Comparison of ENCODE assay signal across 12 mouse cellular contexts in the genomic region with DNA sequence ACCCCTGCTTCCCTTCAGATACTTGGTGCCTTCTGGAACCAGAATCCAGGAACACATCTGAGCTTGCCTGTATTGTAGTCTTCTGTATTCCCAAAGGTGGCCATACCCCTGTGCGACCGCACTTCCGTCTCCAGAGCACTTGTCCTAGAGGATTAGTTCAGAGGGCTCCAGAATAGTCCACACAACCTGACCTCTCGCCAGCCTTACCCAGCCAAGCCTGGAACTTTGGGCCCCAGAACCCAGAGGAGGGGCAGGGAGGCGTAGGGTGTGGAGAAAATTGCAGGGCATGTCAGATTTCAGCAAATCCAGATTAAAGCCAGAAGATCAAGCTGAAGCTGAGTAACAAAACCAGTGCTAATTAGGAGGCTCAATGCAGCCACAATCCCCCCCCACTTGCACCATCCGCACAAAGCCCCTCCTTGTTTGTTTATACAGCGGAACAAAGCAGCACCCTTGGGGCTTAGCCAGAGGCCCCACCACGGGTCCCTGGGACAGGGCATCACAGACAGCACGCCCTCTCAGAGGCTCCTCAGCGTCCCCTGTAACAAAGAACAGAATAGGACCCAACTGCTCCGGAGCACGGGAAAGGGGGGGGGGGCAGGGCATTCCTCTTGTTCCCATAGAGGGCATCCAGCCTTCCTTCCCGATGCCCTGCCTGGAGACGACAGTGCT. TPM values are rescaled to one million over a fixed set of nuclear protein-coding genes. Genes with fewer than 3 reads are reported as not detected.
A peak's percentile ranks its signal among the peaks of the same experiment; 100 is the strongest.
DNase-seq lines count a peak whose midpoint lies in the region; ATAC-seq lines count a peak whose summit lies in the region.
"Had no signal": no experiment of that assay in that cellular context is flagged by ENCODE, and none has a peak within 500 bp of the region (broad histone marks: within the 10 kb centered on the region; RNA-seq: fewer than 3 reads in every experiment).

No protein-coding gene starts in this region.

- no peak overlapping the region for H3K9ac ChIP-seq in embryonic facial prominence, embryonic 12.5 days
- no peak overlapping the region for H3K9ac ChIP-seq in hindbrain, embryonic 11.5 days (ENCODE audit: low read depth, low read length)
- peak overlapping the region; percentile 28; the same call in 1 of the 2 replicates for H3K9ac ChIP-seq in midbrain, embryonic 13.5 days (replicated peaks)
- H3K9ac ChIP-seq: limb, embryonic 15.5 days had no signal

- H3K9me3 ChIP-seq in embryonic facial prominence, embryonic 12.5 days: peaks cover 7% of the 10 kb centered on the region
- no peaks in the 10 kb centered on the region for H3K9me3 ChIP-seq in hindbrain, embryonic 11.5 days (ENCODE audit: control insufficient read depth, low read length)
- 0 out of 2 replicates have a peak, but pooled peaks cover 7% of the 10 kb centered on the region for H3K9me3 ChIP-seq in midbrain, embryonic 13.5 days

- WGBS in embryonic facial prominence, embryonic 12.5 days: 14% methylated on average over 14 of the region's 14 CpGs
- 18% methylated on average over 14 of the region's 14 CpGs for WGBS in hindbrain, embryonic 11.5 days
- WGBS in midbrain, embryonic 13.5 days: 4% methylated on average over 14 of the region's 14 CpGs

- no peaks in the 10 kb centered on the region for H3K36me3 ChIP-seq in embryonic facial prominence, embryonic 12.5 days
- H3K36me3 ChIP-seq in hindbrain, embryonic 11.5 days (ENCODE audit: control insufficient read depth, insufficient read depth, low read length): no peaks in the 10 kb centered on the region
- H3K36me3 ChIP-seq in midbrain, embryonic 13.5 days: no peaks in the 10 kb centered on the region
- H3K36me3 ChIP-seq: limb, embryonic 15.5 days had no signal

- no peak overlapping the region for H3K27ac ChIP-seq in embryonic facial prominence, embryonic 12.5 days
- peak overlapping the region; percentile 24; the same call in 1 of the 2 replicates for H3K27ac ChIP-seq in hindbrain, embryonic 11.5 days (ENCODE audit: low read depth, low read length)
- peak overlapping the region; percentile 32 for H3K27ac ChIP-seq in midbrain, embryonic 13.5 days
- H3K27ac ChIP-seq: limb, embryonic 15.5 days had no signal

- no peak for ATAC-seq in embryonic facial prominence, embryonic 12.5 days (ENCODE audit: insufficient number of reproducible peaks, insufficient read depth, low FRiP score, low TSS enrichment)
- ATAC-seq in hindbrain, embryonic 11.5 days (ENCODE audit: low FRiP score): peak; percentile 84
- ATAC-seq in midbrain, embryonic 13.5 days: peak; percentile 89
- ATAC-seq in erythroid progenitor cell, adult 5-6 weeks (replicated peaks; ENCODE audit: low FRiP score, poor library complexity, severe bottlenecking): no peak

- DNase-seq in brain, adult 2 months (ENCODE audit: low read depth, low spot score): peak; percentile 74
- DNase-seq in hindbrain, embryonic 11.5 days (ENCODE audit: low spot score): peak; percentile 57
- no peak for DNase-seq in left cerebral cortex, adult 18-20 months (ENCODE audit: low spot score in 2 of 2)
- DNase-seq in lung, postnatal 10 days: no peak
- no peak for DNase-seq in left cerebral cortex, adult 8-10 months (ENCODE audit: low spot score in 2 of 2)
- DNase-seq: cerebellum, adult 8-10 months; kidney, adult 18-20 months had no signal

- H3K4me1 ChIP-seq in embryonic facial prominence, embryonic 12.5 days: peaks cover 22% of the 10 kb centered on the region
- peaks cover 6% of the 10 kb centered on the region for H3K4me1 ChIP-seq in hindbrain, embryonic 11.5 days (replicated peaks; ENCODE audit: control insufficient read depth, insufficient read depth, low read length)
- H3K4me1 ChIP-seq in midbrain, embryonic 13.5 days (replicated peaks): peaks cover 35% of the 10 kb centered on the region

- peaks cover 12% of the 10 kb centered on the region for H3K27me3 ChIP-seq in embryonic facial prominence, embryonic 12.5 days
- H3K27me3 ChIP-seq in hindbrain, embryonic 11.5 days (ENCODE audit: control insufficient read depth, insufficient read depth, low read length): 0 out of 2 replicates have a peak, but pooled peaks cover 3% of the 10 kb centered on the region
- H3K27me3 ChIP-seq in midbrain, embryonic 13.5 days: peaks cover 29% of the 10 kb centered on the region
- H3K27me3 ChIP-seq: limb, embryonic 15.5 days had no signal

- H3K4me2 ChIP-seq in embryonic facial prominence, embryonic 12.5 days (replicated peaks): peak overlapping the region; percentile 16; the same call in 1 of the 2 replicates
- H3K4me2 ChIP-seq in hindbrain, embryonic 11.5 days (replicated peaks; ENCODE audit: low read depth, low read length): no peak overlapping the region
- peak overlapping the region; percentile 32 for H3K4me2 ChIP-seq in midbrain, embryonic 13.5 days (replicated peaks)
- H3K4me2 ChIP-seq: limb, embryonic 15.5 days had no signal

- H3K4me3 ChIP-seq in embryonic facial prominence, embryonic 12.5 days: no peak overlapping the region
- no peak overlapping the region for H3K4me3 ChIP-seq in hindbrain, embryonic 11.5 days (ENCODE audit: low read depth, low read length)
- no peak overlapping the region for H3K4me3 ChIP-seq in midbrain, embryonic 13.5 days (replicated peaks)
- H3K4me3 ChIP-seq: limb, embryonic 15.5 days had no signal

RNA-seq across cellular contexts. Expression of gene Nipal3, which starts 31.3 kb away (rescaled TPM):
- 2.6 and 3.1 TPM in 2 replicates for polyA plus RNA-seq in embryonic facial prominence, embryonic 12.5 days (2016; fragmentation: Nextera tagmentation; extraction: Ambion mirVana)
- 2.7 and 5.8 TPM in 2 replicates for polyA plus RNA-seq in hindbrain, embryonic 11.5 days (2014; fragmentation: Nextera tagmentation; extraction: Ambion mirVana)
- polyA plus RNA-seq in midbrain, embryonic 13.5 days (2015; fragmentation: Nextera tagmentation; extraction: Ambion mirVana): 6.8 and 7.5 TPM in 2 replicates
- 100 to 1,000 TPM in 1 of 2 experiments, 10 to 100 TPM in 1; 87.4 to 101 TPM for total RNA-seq in left cerebral cortex, adult 18-20 months (2021)
- total RNA-seq in left cerebral cortex, adult 8-10 months (2022): 100 to 1,000 TPM in 3 of 4 experiments, 10 to 100 TPM in 1; 96.7 to 124 (median 114) TPM
- 7.1 and 7.9 TPM in 2 replicates for total RNA-seq in erythroid progenitor cell, adult 5-6 weeks (2015; ENCODE audit: low replicate concordance)
- 8.5 and 17.2 TPM in 2 replicates for total RNA-seq in erythroid progenitor cell, adult 5-6 weeks (2017; ENCODE audit: low replicate concordance)

RNA-seq across cellular contexts. Expression of gene Stpg1, which starts 31.6 kb away (rescaled TPM):
- 0.23 TPM in 1 of 2 replicates, not detected in the other for polyA plus RNA-seq in embryonic facial prominence, embryonic 12.5 days (2016; fragmentation: Nextera tagmentation; extraction: Ambion mirVana)
- polyA plus RNA-seq in hindbrain, embryonic 11.5 days (2014; fragmentation: Nextera tagmentation; extraction: Ambion mirVana): 0.79 and 1.0 TPM in 2 replicates
- polyA plus RNA-seq in midbrain, embryonic 13.5 days (2015; fragmentation: Nextera tagmentation; extraction: Ambion mirVana): 0.93 and 1.3 TPM in 2 replicates
- total RNA-seq in left cerebral cortex, adult 18-20 months (2021): 1 to 10 TPM; 1.0 to 1.8 TPM
- 1 to 10 TPM in 3 of 4 experiments, under 1 TPM in 1; 0.83 to 1.3 (median 1.2) TPM for total RNA-seq in left cerebral cortex, adult 8-10 months (2022)
- not detected in 2 replicates for total RNA-seq in erythroid progenitor cell, adult 5-6 weeks (2015; ENCODE audit: low replicate concordance)
- total RNA-seq in erythroid progenitor cell, adult 5-6 weeks (2017; ENCODE audit: low replicate concordance): not detected in 2 replicates
- total RNA-seq: CH12.LX had no signal

RNA-seq across cellular contexts. Expression of gene Grhl3, which starts 47.3 kb away (rescaled TPM):
- polyA plus RNA-seq in embryonic facial prominence, embryonic 12.5 days (2016; fragmentation: Nextera tagmentation; extraction: Ambion mirVana): 13.2 and 15.4 TPM in 2 replicates
- polyA plus RNA-seq in hindbrain, embryonic 11.5 days (2014; fragmentation: Nextera tagmentation; extraction: Ambion mirVana): 3.7 and 4.4 TPM in 2 replicates
- polyA plus RNA-seq in midbrain, embryonic 13.5 days (2015; fragmentation: Nextera tagmentation; extraction: Ambion mirVana): 2.1 and 2.8 TPM in 2 replicates
- 1 to 10 TPM; 1.0 to 1.8 TPM for total RNA-seq in left cerebral cortex, adult 18-20 months (2021)
- 1 to 10 TPM; 1.1 to 1.8 (median 1.5) TPM for total RNA-seq in left cerebral cortex, adult 8-10 months (2022)
- total RNA-seq in erythroid progenitor cell, adult 5-6 weeks (2015; ENCODE audit: low replicate concordance): not detected in 2 replicates
- total RNA-seq in erythroid progenitor cell, adult 5-6 weeks (2017; ENCODE audit: low replicate concordance): not detected in 2 replicates
- total RNA-seq: CH12.LX had no signal

Comparison
In these comparisons a context has a peak if more than half of its experiments do, and no peak if none do; other contexts are left out.
1. DNase-seq: peak in brain, adult 2 months (single experiment) and hindbrain, embryonic 11.5 days (single experiment); none in left cerebral cortex, adult 18-20 months (0 of 2), lung, postnatal 10 days (single experiment) and left cerebral cortex, adult 8-10 months (0 of 2).
2. ATAC-seq: peak in hindbrain, embryonic 11.5 days (single experiment) and midbrain, embryonic 13.5 days (single experiment); none in embryonic facial prominence, embryonic 12.5 days (single experiment) and erythroid progenitor cell, adult 5-6 weeks (single experiment).
3. RNA of gene Nipal3, which starts 31.3 kb away (total RNA-seq): 96.7 to 124 TPM in left cerebral cortex, adult 8-10 months and 87.4 to 101 TPM in left cerebral cortex, adult 18-20 months; 7.1 to 17.2 TPM in erythroid progenitor cell, adult 5-6 weeks; every median in the first group is over 4 times any median in the second.